Mouse (Mus musculus) adrenal gland (tissue): ENCODE data around the gene Hmcn1.

Source experiments
- intact Hi-C: fragments of 180-260 bp; cut with DNase I; formaldehyde crosslinking; loops from one replicate; pipeline ENCODE4 v1.15.1; 2025

Hmcn1 gene

GRCm38 (mm10) chr1:151000714-151001113, 7.5 kb upstream of the Hmcn1 start:
- intact Hi-C loops = no loop called here

GRCm38 (mm10) chr1:150994612-150995011, 1.4 kb upstream of the Hmcn1 start:
- intact Hi-C loops = no loop called here

- intact Hi-C loops = no loop called here
These were observed 499 bp downstream of the Hmcn1 start for GRCm38 (mm10) chr1:150992711-150993161.

GRCm38 (mm10) chr1:150991745-150992554, 1.3 kb downstream of the Hmcn1 start:
- intact Hi-C loops = no loop called here

GRCm38 (mm10) chr1:150984888-150985287, 8.3 kb downstream of the Hmcn1 start:
- intact Hi-C loops = no loop called here

- intact Hi-C loops = no loop called here
These were observed 9.1 kb downstream of the Hmcn1 start for GRCm38 (mm10) chr1:150984092-150984503.

- intact Hi-C loops = no loop called here
These were observed 14.6 kb downstream of the Hmcn1 start for GRCm38 (mm10) chr1:150978651-150979050.

GRCm38 (mm10) chr1:150976263-150976662, 17.0 kb downstream of the Hmcn1 start:
- intact Hi-C loops = no loop called here

GRCm38 (mm10) chr1:150959486-150960074, 33.7 kb downstream of the Hmcn1 start:
- intact Hi-C loops = no loop called here

GRCm38 (mm10) chr1:150951004-150951403, 42.2 kb downstream of the Hmcn1 start:
- intact Hi-C loops = no loop called here

GRCm38 (mm10) chr1:150950046-150950445, 43.2 kb downstream of the Hmcn1 start:
- intact Hi-C loops = no loop called here

GRCm38 (mm10) chr1:150948911-150949310, 44.3 kb downstream of the Hmcn1 start:
- intact Hi-C loops = no loop called here

- intact Hi-C loops = no loop called here
These were observed 49.6 kb downstream of the Hmcn1 start for GRCm38 (mm10) chr1:150943601-150944000.

- intact Hi-C loops = no loop called here
These were observed 51.1 kb downstream of the Hmcn1 start for GRCm38 (mm10) chr1:150942143-150942542.

- intact Hi-C loops = no loop called here
These were observed 56.4 kb downstream of the Hmcn1 start for GRCm38 (mm10) chr1:150936821-150937220.

- intact Hi-C loops = no loop called here
These were observed 59.6 kb downstream of the Hmcn1 start for GRCm38 (mm10) chr1:150933616-150934015.

GRCm38 (mm10) chr1:150920860-150921259, 72.4 kb downstream of the Hmcn1 start:
- intact Hi-C loops = loop anchor here (2.0 to 5.0 kb wide), 3 partner anchors 144 to 382 kb away; no protein-coding TSS in a partner anchor

GRCm38 (mm10) chr1:150920276-150920675, 73.0 kb downstream of the Hmcn1 start:
- intact Hi-C loops = loop anchor here (2.0 to 5.0 kb wide), 3 partner anchors 143 to 381 kb away; no protein-coding TSS in a partner anchor

GRCm38 (mm10) chr1:150914936-150915335, 78.3 kb downstream of the Hmcn1 start:
- intact Hi-C loops = no loop called here

- intact Hi-C loops = no loop called here
These were observed 79.6 kb downstream of the Hmcn1 start for GRCm38 (mm10) chr1:150913586-150914136.

- intact Hi-C loops = no loop called here
These were observed 83.6 kb downstream of the Hmcn1 start for GRCm38 (mm10) chr1:150909642-150910041.

- intact Hi-C loops = no loop called here
These were observed 99.5 kb downstream of the Hmcn1 start for GRCm38 (mm10) chr1:150893677-150894188.
